Mouse (Mus musculus): ENCODE measurements at regions not wholly inside any gene's neighbourhood (a gene's known extent, or its start where the extent isn't known, plus 50 kb on each side); places are given as distances from the start of the nearest gene placed in this dataset.

DNA sequence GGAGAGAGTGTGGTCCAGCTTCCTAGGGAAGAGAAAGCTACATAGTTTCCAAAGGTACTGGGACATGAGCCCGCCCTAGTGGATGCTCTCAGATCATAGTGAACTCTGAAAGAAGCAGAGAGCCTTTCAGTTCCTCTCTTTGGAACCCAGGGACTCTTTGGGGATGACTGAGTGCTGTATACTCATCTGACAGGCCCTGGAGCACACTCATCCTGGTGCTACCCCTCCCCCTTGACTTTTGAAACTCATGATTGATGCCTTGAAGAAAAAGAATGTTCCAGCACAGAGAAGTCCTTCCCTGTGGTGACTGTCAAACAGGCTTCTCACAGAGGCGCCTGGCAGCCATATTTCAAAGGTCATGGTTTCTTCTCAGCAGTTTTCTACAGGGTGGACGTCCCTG, 254.2 kb upstream of the Eif4g2 start:
- DNase-seq (ENCODE audit: low spot score): no peak

DNA sequence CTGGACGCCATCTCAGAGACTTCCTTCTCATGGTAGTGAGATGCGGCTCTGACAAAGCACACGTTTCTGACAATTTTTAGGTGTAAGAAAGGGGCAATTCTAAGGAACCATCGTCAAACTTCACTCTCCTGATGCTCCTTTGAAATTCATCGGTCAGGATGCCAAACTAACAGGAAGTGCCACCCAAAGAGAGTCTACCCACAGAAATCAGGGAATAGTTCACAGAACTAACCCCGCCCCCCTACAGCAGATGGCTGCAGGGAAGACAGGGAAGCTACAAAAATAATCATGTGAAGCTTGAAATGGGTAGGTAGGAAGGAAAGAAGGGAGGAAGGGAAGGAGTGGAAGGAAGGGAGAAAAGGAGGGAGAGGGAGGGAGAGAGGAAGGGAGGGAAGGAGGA, 240.1 kb upstream of the Eif4g2 start:
- no peak for DNase-seq (ENCODE audit: low spot score)

DNA sequence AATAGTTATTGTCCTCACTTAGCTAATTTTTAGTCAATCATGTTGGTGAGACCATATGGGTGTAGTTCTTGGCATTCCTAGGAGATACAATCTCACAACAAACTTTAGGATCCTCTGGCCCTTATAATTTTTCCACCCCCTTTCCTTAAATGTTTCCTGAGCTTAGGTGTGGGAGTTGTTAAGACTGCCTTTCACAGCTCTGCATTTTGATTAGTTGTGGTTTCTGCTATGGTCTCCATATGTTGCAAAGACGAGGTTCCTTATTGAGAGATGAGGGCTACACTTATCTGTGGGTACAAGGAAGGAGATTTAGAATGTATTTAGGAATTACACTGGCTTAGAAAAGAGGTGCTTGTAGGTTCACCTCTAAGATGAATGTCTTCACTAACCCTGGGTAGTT, 237.1 kb upstream of the Eif4g2 start:
- DNase-seq (ENCODE audit: low spot score): no peak

DNA sequence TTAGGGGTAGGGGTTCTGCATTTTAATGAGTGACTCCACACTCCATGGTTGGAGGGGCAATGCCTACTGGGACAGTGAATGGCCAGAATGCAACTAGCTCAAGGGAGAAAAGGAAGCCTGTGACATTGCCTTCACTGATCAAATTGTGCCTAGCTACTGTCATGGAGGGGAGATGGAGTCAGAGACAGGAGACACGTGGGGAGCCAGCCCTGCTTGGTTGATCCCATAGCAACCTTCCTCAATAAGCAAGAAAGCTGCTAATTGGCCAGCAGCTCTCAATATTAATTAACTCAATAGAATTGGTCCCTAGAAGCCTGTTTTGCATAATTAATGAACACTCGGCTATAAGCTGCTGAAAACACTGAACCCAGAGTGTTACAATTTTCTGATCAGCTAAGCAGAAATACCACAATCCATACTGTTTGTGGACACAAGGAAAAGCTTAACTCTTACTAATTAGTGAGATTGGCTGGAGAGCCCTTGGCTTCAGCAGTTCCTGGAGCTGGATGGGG, 233.7 kb upstream of the Eif4g2 start:
- no peak for DNase-seq (ENCODE audit: low spot score)

DNA sequence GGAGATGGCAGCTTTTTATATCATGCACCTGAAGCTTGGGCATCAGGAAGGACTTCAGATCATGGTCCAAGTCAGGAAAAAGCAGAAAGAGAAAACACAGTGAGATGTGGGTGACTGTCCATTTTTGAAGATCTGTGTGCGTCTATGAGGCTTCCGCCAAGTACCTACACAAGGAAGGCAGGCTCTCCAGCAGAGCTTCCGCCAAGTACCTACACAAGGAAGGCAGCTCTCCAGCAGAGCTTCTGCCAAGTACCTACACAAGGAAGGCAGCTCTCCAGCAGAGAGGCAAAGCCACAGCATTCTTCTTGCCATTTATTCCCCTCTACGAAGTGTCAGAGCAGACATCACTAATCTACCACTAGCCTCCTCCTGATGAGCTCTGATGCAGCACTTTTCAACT, 231.1 kb upstream of the Eif4g2 start:
- no peak for DNase-seq (ENCODE audit: low spot score)

DNA sequence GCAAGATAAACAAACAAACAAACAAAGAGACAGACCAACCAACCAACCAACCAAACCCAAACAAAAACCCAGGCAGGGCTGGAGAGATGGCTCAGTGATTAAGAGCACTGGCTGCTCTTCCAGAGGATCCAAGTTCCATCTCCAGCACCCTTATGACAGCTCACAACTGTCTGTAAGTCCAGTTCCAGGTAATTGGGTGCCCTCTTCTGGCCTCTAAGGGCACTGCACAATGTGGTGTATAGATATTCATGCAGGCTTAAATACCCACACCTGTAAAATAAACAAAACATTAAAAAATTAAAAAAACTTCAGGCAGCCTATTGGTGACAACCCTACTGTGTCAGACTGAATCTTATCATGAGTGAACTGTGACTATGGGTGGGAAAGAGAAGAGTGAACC, 222.4 kb upstream of the Eif4g2 start:
- DNase-seq (ENCODE audit: low spot score): no peak

DNA sequence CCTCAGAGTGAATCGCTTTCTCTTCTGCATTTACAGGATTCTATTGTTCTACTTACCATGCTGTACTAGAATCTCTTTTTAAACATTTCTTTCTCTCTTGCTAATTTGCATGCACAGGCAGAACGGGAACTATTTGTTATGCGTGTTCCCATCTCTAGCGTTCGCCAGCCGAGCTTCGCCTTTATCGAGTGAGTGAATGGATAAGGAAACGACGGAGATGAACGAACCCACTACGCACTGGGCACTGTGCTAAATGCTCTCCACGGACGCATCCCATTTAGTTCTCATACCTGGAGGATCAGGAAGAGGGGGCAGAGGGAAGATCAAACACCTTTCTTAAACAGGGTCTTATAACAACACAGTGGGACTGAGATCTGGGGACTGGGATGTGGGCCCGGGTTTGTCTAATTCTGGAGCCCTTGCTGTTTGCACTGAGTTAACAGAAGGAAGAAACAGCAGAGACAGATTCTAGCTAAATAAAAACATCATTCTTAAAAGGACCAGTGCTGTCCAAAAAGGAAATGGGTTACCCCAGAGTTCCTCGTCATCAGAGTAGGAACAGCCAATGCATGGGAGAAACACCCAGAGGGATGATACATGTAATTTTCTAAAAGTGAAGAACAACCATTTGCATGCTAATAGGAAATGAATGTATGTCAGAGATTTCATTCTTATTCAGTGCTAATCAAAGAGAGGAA, 219.1 kb upstream of the Eif4g2 start:
- DNase-seq (ENCODE audit: low spot score): no peak

DNA sequence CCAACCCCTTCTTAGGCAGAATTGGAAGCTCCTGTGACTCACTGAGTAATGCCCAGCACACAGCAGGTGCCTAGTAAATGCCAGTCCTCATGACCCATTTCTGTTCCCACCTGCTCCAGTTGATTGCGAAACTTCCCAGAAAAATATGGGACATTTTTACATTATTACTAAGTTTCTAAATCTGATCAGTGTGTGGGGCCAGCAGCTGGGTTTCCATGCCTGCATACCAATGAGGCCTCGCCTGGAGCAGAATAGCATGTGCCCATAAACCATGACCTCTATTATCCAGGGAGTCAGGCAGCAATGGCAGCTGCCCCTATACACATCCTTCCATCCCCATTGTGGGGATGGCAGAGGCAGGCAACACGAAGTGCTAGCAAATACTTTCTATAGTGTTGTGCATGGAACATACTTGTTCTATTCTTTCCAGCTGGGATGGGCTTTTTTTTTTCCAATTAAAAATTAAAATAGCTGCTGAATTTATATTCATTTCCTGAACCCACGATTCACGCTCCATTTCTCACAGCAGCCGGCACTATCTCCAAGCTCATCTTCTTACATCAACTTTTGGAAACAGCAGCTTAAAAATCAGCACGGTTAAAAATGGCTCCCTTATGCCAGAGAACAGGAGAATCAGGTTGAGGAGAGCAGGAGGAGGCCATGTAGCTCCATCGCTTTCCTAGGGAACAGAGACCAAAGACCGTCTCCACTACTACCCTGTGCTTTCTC, 214.5 kb upstream of the Eif4g2 start:
- DNase-seq (ENCODE audit: low spot score): no peak

DNA sequence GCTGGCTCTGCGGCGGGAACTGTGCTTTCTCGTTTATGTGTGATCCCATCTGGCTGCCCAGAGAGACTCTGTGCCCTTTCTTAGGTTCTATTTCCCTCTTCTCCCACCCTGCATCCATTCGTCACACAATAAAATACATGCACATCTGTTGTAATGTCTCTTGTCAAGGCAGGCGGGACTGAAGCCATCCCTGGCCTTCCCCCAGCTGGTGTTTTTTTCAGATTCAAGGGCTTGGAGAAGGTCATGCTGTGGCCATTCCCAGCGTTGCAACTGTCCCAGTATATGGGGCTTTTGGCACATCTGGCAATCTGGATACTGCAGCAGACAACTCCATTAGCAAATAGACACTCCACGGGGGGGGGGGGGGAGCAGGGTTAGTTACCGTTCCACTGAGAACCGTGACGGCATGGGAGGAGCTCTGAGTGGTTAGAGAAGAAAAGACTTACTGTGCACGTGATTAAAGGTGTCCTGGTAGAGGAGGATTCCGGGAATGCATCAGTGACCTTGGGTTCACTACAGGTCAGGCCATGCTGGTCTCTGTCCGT, 200.7 kb upstream of the Eif4g2 start:
- DNase-seq (ENCODE audit: low spot score): no peak

DNA sequence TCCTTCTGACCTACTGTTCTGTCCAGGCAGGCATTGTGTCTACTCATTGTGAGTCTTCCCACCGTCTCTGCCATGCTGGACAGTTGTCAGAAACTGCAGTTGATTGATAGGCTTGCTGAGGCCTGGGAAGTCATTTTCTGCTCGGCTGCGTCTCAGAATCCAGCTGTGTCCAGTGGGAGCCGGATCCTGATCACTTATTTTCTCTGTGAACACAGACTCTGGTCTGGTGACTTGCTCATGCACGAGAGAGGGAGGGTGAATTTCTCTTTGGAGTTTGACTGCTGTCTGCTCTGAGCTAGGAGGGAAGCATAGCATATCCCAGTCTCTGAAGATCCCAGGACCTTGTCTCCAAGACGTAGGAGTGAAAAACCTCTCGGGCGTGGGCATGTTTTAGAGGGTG, 199.5 kb upstream of the Eif4g2 start:
- DNase-seq (ENCODE audit: low spot score): no peak

DNA sequence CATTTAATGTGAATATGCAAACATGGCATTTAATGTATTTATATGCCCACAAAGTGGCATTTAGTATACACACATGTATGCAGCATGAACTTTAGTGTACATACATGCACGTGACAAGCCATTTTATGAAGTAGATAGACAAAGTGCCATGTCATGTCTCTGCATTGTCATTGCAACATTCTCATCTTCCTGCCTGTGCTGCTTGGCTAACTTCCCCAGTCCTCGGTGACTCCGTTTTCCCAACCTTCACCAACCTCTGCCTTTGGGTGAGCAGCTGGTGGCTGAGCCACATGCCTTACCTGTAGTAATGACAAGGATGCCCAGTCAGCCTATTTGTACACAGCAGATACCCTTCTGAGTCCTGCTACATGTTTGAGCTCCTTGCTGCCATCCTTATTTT, 194.9 kb upstream of the Eif4g2 start:
- no peak for DNase-seq (ENCODE audit: low spot score)

DNA sequence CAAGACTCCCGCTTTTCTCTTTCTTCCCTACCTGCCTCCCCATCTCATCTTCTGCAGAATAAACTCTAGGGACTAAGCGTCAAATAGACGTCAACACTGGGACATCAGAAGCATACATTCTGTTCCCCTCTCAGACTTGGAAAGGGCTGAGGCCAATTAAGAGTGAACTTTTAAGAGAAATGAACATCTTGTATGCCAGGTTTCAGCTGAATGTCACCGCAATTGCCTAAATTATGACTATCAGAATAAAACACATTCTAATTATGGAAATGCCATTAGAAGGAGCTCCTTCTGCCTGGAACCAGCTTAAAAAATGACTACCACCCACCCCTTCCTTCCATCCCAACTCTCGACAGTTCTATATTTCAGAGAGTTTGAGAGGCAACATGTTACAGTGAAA, 191.0 kb upstream of the Eif4g2 start:
- DNase-seq (ENCODE audit: low spot score): no peak

DNA sequence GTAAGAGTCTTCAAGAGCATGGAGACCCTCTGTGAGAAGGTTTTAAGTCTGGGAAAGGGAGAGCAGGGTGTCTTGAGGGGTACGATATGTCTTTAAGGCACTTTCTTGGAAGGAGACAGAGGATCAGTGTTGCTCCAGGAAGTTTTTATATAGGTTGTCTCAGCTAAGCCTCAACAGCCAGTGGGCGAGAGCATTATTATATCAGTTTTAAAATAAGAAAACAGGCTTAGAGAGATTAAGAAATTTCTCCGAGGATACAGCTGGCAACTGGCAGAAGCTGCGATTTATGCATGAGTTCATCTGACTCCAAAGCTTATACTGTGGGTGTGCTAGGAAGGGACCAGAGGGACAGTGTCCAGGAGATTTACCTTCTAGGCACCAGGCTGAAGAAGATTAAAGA, 188.0 kb upstream of the Eif4g2 start:
- no peak for DNase-seq (ENCODE audit: low spot score)

DNA sequence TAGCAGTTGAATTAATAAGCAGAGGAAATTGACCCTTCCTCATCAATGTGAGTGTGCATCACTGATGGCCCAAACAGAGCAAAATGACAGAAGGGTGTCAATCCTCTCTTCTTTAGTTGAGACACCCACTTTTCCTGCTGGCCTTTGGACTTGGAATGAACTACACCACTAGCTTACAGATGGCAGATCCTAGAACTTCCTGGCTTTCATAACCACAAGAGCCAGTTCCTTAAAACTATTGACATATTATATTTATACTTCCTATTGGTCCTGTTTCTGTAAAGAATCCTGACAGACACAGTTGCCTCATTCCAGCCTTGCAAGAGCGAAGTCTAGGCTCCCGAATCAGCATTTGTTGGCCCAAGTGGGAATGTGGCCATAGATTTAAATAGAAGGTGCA, 185.4 kb upstream of the Eif4g2 start:
- DNase-seq (ENCODE audit: low spot score): no peak

DNA sequence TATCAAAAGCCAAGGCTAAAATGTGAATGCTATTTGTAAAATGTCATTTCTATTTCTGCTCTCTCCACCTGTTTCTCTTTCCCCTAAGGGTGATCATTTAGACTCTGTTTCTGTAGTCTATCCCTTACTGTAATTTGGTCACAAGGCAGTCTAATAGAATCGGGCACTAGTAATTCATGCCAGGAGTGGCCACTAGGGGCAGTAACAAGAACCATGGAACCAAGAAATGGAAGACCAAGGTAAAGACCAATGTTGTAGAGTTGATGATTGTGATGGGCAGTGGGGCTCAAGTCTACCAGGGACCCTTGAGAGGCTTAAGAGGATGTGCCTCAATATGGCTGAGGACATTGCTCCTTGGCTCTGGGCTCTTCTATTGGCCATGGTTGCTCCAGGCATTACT, 180.5 kb upstream of the Eif4g2 start:
- DNase-seq (ENCODE audit: low spot score): no peak

DNA sequence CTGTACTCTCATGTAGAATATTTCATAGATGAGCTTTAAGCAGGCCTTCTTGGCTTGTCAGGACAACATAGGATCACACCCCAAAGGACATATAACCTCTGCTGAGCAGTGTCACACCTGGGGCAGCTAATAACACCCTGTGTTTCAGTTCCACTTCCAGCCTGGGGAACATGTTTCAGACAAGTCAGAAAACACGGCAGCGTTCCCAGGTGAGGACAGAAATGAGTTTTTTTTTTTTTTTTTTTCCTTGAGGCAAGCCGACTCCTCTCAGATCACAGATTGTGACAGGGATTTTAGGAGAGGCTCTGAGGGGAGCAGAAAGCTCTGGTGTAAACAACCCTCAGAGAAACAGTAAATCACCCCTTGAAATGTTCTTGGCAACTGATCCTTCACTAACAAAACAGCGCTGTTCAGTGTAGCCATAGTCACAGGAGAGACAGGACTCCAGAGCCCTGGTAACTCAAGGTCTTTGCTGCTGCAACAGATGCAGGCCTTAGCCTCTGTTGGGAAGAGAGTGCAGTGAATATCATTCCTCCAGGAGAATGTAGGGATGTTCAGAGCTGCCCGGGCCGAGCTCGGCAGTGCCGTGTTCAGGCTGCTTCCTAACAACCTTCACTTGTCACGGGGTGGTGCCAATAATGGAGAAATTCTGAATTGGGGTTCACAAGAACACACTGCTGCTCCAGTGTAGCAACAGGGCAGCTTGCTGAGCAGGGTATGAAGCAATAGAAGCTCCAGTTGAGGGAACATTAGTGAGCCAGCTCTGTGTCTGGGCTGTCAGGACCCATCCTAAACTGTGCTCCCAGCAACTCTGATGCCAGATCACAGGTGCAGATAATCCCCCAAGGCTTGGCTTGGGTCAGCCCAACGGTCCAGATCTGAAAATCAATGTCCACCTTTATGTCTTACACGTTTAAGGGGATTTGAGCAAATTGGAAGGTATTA, 177.1 kb upstream of the Eif4g2 start:
- DNase-seq (ENCODE audit: low spot score): peak; percentile 42

DNA sequence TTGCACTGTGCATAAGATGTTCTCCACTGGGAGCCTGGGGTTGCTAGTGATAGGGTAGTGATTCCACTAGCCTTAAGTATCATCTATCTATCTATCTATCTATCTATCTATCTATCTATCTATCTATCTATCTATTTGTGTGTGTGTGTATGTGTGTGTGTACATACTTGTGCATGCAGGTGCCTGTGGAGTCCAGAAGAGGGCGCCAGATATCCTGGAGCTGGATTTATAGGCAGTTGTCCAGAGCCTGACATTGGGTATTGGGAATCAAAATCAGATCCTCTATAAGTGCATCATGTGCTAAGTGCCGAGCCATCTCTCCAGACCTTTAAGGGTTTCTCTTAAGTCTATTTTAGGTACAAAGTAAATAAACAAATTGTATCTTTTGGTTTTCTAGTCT, 175.0 kb upstream of the Eif4g2 start:
- DNase-seq (ENCODE audit: low spot score): no peak

DNA sequence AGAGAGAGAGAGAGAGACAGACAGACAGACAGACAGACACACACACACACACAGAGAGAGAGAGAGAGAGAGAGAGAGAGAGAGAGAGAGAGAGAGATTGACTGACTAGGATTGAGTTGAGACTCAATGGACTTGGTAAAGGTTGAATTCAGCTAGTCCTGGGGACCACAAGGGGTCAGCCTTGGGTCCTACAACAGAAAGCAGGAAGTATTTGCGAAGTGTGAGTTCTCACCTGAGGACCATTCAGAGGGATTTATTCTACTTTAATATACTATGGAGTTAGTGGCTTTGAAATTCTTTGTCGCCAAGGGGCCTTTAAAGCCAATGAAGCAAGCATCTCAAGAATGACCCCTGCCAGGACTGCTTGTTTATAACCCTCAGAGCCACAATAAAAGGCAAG, 173.4 kb upstream of the Eif4g2 start:
- DNase-seq (ENCODE audit: low spot score): no peak

DNA sequence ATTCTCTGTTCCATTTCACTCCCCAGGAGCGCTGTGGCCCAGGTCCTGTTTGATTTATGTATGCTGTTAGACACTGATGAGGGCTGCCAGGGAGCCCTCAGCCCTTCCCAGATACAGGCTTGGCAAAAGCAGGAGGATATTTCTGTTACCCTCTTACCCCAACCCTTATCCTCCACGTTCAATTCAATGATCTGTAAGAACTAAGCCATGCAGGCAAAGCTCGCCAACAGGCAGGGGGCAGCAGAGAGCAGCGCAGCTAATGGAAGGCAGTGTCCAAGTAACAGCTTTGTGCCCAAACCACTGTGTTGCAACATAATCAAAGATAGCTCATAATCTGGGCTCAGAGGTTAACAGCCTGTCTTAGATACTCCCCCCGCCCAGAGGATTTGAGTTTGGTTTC, 166.8 kb upstream of the Eif4g2 start:
- peak; percentile 86 for DNase-seq (ENCODE audit: low spot score)

DNA sequence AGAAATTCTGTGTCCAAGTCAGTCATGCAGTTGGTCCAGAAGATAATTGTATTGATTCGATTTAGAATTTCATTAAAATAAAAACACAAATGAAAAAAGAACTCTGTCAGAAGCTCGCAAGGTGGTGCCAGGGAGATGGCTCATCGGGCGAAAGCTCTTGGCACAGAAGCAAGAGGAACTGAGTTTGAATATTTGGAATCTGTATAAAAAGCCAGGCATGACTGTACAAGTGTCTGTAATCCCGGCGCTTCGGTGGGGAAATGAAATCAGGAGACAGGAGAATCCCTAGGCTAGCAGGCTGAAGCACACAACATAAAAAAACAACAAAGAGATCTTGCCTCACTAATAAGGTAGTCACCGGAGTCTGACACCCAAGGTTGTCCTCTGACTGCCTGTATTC, 162.7 kb upstream of the Eif4g2 start:
- DNase-seq (ENCODE audit: low spot score): no peak

DNA sequence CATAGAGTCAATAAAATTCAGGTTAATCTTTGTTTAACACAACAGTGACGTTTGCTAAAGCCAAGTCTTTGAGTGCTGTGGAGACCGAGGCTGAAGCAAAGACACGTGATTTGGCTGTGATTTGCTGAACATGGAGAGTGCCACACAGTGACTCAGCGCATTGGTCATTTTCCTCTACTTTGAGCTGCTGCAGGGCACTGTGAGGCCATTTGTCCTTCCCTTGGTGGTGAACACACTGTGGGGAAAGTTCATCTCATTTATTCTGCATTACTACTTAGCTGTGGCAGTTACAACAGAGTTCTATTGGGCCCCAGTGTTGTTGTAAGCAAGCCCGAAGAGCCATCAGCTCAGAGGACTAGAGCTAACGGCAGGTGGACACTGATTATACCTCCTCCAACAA, 162.2 kb upstream of the Eif4g2 start:
- no peak for DNase-seq (ENCODE audit: low spot score)

DNA sequence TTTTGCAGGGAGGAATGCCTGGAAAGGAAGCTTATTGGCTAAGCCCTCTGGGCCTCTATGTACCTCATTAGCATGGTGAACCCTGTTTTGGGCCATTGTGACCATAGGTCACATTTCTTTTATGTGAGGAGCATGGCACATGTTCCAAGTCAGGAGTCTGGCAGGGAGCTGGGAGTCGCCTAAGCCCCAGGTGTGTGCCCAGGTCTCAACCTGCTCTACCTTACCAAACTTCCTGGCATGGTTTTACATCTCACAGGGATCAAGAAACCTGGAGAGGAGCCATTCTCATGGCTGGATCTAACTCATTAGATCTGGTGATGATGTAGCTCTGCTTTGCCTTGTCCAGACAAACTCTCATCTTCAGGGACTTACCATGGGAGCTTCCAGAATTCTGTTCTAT, 161.0 kb upstream of the Eif4g2 start:
- DNase-seq (ENCODE audit: low spot score): no peak
